Mouse (Mus musculus): Measurements from ENCODE around the gene Ush1g. TPM values are rescaled to one million over a fixed set of nuclear protein-coding genes. Genes with fewer than 3 reads are reported as not detected.

Gene Ush1g
- 0.05 and 0.07 TPM in 2 replicates for polyA plus RNA-seq (2012; rRNA removed)

DNA sequence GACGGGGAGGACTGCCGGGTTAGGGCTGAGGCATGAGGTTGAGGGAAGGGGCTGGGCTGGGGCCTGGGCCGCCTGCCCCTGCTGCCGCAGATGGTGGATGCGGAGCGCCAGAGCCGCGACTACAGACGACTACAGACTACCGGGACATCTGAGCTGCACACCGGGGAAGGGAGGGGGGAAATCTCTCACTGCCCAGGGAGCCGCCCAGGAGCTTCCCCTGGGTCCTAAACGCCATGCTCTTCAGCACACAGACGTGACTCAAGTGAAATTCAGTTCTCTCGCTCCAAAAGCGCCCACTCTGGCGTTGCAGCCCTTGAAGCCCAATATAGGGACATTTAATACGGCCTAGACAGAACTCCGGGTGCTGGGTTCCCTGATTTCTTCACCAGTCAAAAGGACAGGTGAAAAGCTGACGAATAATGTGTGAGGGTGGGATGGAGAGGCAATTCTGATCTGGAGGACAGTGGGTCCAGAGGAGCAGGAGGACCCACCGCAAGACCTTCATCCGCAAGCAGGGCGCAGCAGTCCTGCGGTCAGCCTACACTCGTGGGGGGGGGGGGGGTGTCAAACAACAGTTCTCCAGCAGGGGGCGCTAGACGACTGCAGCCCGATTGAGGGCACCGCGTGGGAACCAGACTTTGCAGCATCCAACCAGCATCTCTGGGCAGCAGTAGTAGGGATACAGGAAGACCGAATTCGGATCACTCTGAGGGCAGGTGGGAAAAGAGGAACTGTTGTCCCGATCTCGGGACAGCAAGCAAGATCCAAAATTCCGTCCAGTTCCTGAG, at the start of gene Ush1g:
Gene Ush1g, minus strand, starts transcription at position 136 of the 788 bp plus-strand sequence.

DNA sequence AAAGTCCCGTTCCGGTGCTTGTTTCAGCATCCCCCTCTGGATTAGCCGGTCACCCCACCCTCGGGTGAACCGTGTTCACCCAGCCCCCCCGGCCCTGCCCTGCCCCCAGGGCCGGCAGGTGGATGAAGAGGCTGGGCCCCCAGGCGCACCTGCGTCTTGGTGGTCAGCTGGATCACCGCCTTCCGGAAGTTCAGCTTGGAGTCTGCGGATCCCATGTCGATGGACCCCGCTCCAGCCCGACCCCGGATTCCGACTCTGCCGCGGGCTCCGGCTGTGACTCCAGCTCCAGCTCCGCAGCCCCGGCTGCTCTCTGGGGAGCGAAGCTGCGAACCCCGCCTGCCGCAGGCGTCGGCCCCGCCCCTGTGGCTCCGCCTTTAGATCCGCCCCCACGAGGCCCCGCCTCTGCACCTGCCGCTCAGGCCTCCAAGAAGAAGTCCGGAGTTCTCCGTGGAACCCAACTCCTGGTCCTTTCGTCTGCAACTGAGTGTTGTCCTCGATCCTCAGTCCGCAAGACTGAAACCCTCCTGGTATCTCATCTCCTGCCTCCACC, 45.6 kb upstream of the Ush1g start, which contains the start of gene Hid1:
Gene Hid1, minus strand, starts transcription at position 362 of the 550 bp plus-strand sequence.

DNA sequence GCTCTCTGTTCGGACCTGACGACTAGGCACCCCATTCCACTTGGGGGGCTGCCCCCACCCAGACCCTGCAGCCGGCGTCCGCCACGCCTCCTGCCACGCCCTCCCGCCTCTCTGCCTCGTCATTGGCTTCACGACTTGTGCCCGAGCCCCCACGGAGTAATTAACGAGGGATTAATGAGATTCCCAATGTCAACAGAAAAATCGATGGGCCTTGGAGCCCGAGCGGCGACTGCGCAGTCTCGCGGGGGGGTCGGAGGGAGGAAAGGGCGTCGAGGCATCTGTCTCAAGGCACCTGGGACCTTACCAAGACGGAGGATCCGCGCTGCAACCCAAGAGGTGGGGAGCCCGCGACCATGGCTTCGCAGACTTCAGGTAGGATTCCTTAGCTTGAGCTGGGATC, 12.7 kb upstream of the Ush1g start, which contains the start of gene Otop3:
Gene Otop3, plus strand, starts transcription at position 201 of the 400 bp plus-strand sequence.

DNA sequence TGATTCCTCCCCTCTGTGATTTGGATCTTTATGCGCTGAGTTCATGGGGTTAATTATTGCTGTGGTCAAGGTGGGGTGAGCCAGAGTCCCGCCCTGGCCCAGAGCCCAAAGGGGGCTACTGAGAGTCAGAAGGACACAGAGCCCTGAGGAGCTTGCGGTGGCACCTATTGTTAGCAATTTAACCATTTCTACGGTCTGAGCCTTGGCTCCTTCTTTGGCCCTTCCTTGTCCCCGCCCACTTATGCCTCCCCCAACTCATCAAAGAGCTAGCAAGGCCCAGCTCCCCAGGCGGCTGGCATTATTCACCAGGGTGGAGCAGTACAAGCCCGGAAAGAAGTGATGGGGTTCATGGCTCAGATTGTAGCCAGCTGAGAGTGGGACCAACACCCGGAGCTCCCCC, 15.0 kb downstream of the Ush1g start, which contains the start of gene Otop2:
Gene Otop2, plus strand, starts transcription at position 301 of the 400 bp plus-strand sequence.

DNA sequence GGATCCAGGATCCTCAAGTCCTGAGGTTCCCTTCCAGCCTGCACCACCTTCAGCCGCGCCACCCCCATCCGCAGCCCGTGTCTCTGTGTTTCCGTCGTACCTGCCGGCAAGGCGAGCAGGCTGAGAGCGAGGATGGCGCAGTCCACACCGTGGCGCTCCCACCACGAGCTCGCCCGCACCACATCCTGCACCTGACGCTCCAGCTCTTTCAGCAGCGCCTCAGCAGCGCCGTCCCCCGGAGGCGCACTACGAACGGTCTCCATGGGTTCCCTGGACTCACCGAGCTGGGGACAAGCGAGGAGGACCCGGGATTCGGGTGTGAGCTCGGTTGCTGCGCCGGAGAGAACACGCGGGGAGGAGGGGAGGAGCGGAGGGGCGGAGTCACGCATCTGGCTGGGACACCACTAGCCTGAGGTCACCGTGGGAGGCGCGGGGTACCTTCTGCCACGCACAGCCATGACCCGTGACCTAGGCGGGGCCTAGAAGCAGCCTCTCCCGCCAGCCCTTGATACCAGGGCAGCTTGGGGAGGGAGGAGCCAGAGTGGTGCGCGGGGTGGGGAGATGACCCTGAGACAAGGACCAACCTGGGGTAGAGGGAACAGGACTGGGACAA, 24.5 kb downstream of the Ush1g start, which contains the start of gene Fads6:
Gene Fads6, minus strand, starts transcription at position 450 of the 613 bp plus-strand sequence.

DNA sequence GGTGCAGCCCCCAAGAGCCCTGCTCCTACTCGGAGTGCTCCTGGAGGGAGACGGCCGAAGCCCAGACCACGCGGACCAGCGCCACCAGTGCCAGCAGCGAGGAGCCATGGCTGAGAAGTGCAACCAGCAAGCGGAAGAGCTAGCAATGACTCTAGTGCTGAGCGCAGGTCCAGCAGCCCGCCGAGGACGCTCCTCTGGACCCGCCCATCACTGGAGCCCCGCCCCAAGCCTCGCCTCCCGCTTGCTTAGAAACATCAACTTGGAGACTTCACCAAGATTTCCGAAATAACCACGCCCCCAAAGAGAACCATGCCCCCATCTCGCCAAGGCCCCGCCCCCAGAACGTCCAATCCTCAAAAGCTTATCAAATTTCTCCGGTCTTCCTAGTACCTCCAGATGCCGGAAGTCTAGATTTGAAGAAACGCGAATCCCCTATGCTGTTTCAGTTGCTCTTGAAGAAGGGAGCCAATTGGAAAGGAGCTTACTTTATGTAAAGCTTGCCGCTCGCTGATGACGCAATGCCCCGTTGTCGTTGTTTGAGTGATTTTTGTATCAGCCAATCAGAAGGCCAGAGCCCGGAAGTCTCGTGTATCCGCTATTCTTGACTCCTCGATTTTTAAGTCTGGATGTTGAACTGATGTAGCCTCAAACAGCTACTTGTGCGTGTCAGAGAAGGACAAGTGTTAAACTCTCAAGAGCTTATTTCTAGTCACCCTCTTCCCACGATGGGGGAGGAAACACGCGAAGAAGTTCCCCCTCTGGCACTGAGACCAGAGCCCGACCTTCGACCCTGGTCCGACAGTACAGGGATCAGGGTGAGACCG, 44.8 kb downstream of the Ush1g start, which contains the start of gene Fdxr:
Gene Fdxr, minus strand, starts transcription at position 271 of the 824 bp plus-strand sequence.

DNA sequence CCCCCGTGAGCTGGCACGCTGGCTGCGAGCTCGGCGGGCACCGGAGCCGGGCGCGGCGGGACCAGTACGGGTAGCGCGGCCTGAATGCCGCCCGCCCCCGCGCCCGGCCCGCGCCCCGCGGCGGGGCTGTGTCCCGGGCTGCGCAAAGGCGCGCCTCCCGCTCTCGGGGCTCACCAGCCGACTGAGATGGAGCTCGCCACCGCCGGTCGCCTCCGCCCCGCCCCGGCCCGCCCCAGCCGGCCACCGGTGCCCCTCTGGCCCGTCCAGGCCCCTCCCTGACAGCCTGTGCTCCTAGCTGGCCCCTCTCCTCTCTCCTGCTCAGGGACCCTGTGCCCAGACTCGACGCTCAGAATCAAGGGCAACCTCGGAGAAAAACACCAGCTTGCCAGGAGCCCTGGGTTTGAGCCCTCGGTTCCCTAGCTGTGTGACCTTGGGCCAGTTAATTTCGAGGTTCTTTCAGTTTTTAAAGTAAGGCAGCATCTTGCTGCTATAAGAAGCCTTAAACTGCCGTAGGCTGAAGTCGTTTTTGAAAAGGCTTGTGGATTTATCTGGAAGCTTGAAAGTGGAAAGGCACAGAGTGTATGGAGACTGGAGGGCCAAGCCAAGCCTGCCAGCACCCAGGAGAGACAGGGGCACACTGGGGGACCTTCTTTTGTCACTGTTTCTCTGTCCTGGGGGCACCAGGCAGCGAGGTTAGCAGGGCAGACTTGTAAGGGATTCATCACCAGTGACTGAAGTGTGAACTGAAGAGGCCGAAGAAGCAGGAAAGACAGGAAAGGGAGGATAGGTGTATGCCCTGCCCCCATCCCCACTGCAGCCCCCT, 54.6 kb downstream of the Ush1g start, which contains the start of gene Grin2c:
Gene Grin2c, minus strand, starts transcription at position 183 of the 823 bp plus-strand sequence.

Other genes with a start within 250 kb of the Ush1g start
- gene Rab37, start 230.6 kb downstream of the Ush1g start, polyA plus RNA-seq (2012; rRNA removed): 1.6 and 1.8 TPM in 2 replicates
- gene Cd300lf, start 188.0 kb downstream of the Ush1g start, polyA plus RNA-seq (2012; rRNA removed): 1.7 and 2.1 TPM in 2 replicates
- gene Slc9a3r1, start 158.7 kb downstream of the Ush1g start, polyA plus RNA-seq (2012; rRNA removed): 37.4 and 43.9 TPM in 2 replicates
- 1.2 and 1.7 TPM in 2 replicates for gene Tmem104, start 134.6 kb downstream of the Ush1g start, polyA plus RNA-seq (2012; rRNA removed)
- gene Nat9, start 134.2 kb downstream of the Ush1g start, polyA plus RNA-seq (2012; rRNA removed): 7.6 and 9.0 TPM in 2 replicates
- gene Grin2c, start 54.8 kb downstream of the Ush1g start, polyA plus RNA-seq (2012; rRNA removed): 0.12 and 0.20 TPM in 2 replicates
- gene Fdxr, start 45.0 kb downstream of the Ush1g start, polyA plus RNA-seq (2012; rRNA removed): 12.0 and 14.4 TPM in 2 replicates
- 6.1 and 6.9 TPM in 2 replicates for gene Fads6, start 24.4 kb downstream of the Ush1g start, polyA plus RNA-seq (2012; rRNA removed)
- gene Otop2, start 14.9 kb downstream of the Ush1g start, polyA plus RNA-seq (2012; rRNA removed): not detected in 2 replicates
- not detected in 2 replicates for gene Otop3, start 12.7 kb upstream of the Ush1g start, polyA plus RNA-seq (2012; rRNA removed)
- gene Hid1, start 45.7 kb upstream of the Ush1g start, polyA plus RNA-seq (2012; rRNA removed): 0.57 and 0.70 TPM in 2 replicates
- 1.4 and 1.5 TPM in 2 replicates for gene Cdr2l, start 59.9 kb upstream of the Ush1g start, polyA plus RNA-seq (2012; rRNA removed)
- 38.7 and 39.5 TPM in 2 replicates for gene Mrpl58, start 81.7 kb upstream of the Ush1g start, polyA plus RNA-seq (2012; rRNA removed)
- 362 and 391 TPM in 2 replicates for gene Atp5h, start 97.9 kb upstream of the Ush1g start, polyA plus RNA-seq (2012; rRNA removed)
- 6.4 and 6.8 TPM in 2 replicates for gene Kctd2, start 98.1 kb upstream of the Ush1g start, polyA plus RNA-seq (2012; rRNA removed)
- 0.05 TPM in 2 replicates for gene Trim80, start 118.5 kb upstream of the Ush1g start, polyA plus RNA-seq (2012; rRNA removed)
- 0.05 TPM in 1 of 2 replicates, not detected in the other for gene Slc16a5, start 140.4 kb upstream of the Ush1g start, polyA plus RNA-seq (2012; rRNA removed)
- 1.8 and 2.2 TPM in 2 replicates for gene Armc7, start 153.6 kb upstream of the Ush1g start, polyA plus RNA-seq (2012; rRNA removed)
- gene Nt5c, start 169.8 kb upstream of the Ush1g start, polyA plus RNA-seq (2012; rRNA removed): 26.9 and 30.1 TPM in 2 replicates
- 141 and 165 TPM in 2 replicates for gene Jpt1, start 192.3 kb upstream of the Ush1g start, polyA plus RNA-seq (2012; rRNA removed)
- gene Sumo2, start 214.2 kb upstream of the Ush1g start, polyA plus RNA-seq (2012; rRNA removed): 206 and 228 TPM in 2 replicates
- 103 and 121 TPM in 2 replicates for gene Nup85, start 242.4 kb upstream of the Ush1g start, polyA plus RNA-seq (2012; rRNA removed)